Mouse (Mus musculus) liver, embryonic 14.5 days (tissue): ENCODE data around the gene Psmd13.

ENCODE experiments used
- CTCF ChIP-seq: IDR thresholded peaks from 2 replicates; pipeline ENCODE4 v1.5.1; 2016; ENCODE audit warnings: antibody characterized with exemption, low read depth, control low read depth
- EP300 ChIP-seq: IDR thresholded peaks from 2 replicates; pipeline ENCODE4 v1.6.1; 2016; ENCODE audit warnings: antibody characterized with exemption, low read depth

- no peak for TF ChIP-seq CTCF
- TF ChIP-seq EP300 = no peak
Measured at GRCm38 (mm10) chr7:140882469-140882803, 668 bp downstream of the Psmd13 start.
